Mouse (Mus musculus): ENCODE measurements at regions not wholly inside any gene's neighbourhood (a gene's known extent, or its start where the extent isn't known, plus 50 kb on each side); places are given as distances from the start of the nearest gene placed in this dataset.

DNA sequence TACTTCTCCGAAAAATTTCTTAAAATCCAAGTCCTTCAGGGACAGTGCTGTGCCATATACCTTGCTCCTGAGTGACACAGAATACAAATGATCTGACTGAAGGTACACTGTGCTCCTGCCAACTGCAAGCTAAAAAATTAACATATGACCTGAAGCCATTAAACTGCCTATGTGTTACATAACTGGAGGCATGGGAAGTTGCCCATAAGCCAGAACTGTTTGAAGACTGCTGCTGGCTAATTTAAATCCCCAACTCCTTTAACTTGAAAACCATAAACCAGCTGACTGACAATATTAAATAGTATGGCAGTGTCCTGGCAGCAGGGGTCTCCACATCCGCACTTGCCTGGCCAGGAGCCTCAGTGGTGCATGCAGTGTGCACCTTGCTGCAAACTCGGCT is 68.9 kb upstream of the Ak4 start:
- H3K36me3 ChIP-seq (ENCODE audit: control insufficient read depth, insufficient read depth, low read length), result peaks cover 23% of the 10 kb centered on the region
- no peak overlapping the region for H3K9ac ChIP-seq (replicated peaks; ENCODE audit: low read length)
- no peak for ATAC-seq (ENCODE audit: low FRiP score, low TSS enrichment)
- no peak overlapping the region for H3K27ac ChIP-seq (replicated peaks; ENCODE audit: low read depth, low read length)
- H3K9me3 ChIP-seq (ENCODE audit: control insufficient read depth, low read length), result no peaks in the 10 kb centered on the region
- no peak overlapping the region for H3K4me3 ChIP-seq (replicated peaks; ENCODE audit: low read depth, low read length)
- H3K4me1 ChIP-seq (ENCODE audit: control insufficient read depth, insufficient read depth, low read length), result peaks cover 16% of the 10 kb centered on the region
- no peak overlapping the region for H3K4me2 ChIP-seq (ENCODE audit: low read length)
- 89% methylated on average over 3 of the region's 3 CpGs for WGBS
- DNase-seq, result no peak
- H3K27me3 ChIP-seq (ENCODE audit: control insufficient read depth, insufficient read depth, low read length), result no peaks in the 10 kb centered on the region

- WGBS, result 22% methylated on average over 4 of the region's 4 CpGs
- DNase-seq, result peak; percentile 86
Observed at GRCm38 (mm10) chr4:101349413-101349812, 69.7 kb upstream of the Ak4 start.

DNA sequence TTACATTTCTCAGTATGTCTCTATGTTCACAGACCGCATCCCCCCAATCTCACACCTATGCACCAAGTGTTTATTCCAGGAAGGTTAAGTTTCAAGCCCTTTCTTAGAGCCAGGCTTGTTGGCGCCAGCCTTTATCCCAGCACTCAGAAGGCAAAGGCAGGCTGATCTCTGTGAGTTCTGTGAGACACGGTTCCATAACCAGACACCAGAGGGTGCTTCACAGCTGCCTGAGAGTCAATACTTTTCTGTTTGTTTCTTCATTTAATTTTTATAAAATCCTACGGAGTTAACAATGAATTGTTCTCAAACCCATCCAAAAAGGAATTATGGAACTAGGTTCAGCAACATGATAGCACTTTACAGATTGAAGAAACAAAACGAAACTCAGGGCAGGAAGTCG is 71.8 kb upstream of the Ak4 start:
- H3K27ac ChIP-seq (replicated peaks; ENCODE audit: low read depth, low read length), result no peak overlapping the region
- peak; percentile 12 for DNase-seq
- whole genome bisulfite sequencing, result 86% methylated on average over 6 of the region's 6 CpGs

More at GRCm38 (mm10) chr4:101349413-101349812, 69.7 kb upstream of the Ak4 start:
- Histone ChIP-seq H3K9me3 (ENCODE audit: control insufficient read depth, low read length) (no peaks in the 10 kb centered on the region), H3K4me3 (replicated peaks; ENCODE audit: low read depth, low read length) (no peak overlapping the region), H3K9ac (replicated peaks; ENCODE audit: low read length) (no peak overlapping the region), H3K36me3 (ENCODE audit: control insufficient read depth, insufficient read depth, low read length) (peaks cover 25% of the 10 kb centered on the region), H3K27ac (replicated peaks; ENCODE audit: low read depth, low read length) (no peak overlapping the region), H3K27me3 (ENCODE audit: control insufficient read depth, insufficient read depth, low read length) (no peaks in the 10 kb centered on the region), H3K4me1 (ENCODE audit: control insufficient read depth, insufficient read depth, low read length) (peaks cover 14% of the 10 kb centered on the region), H3K4me2 (ENCODE audit: low read length) (no peak overlapping the region)
- ATAC-seq (ENCODE audit: low FRiP score, low TSS enrichment), result no peak

GRCm38 (mm10) chr4:101342071-101342762 is 76.9 kb upstream of the Ak4 start:
- H3K4me2 ChIP-seq (ENCODE audit: low read length), result no peak overlapping the region
- no peak overlapping the region for H3K4me3 ChIP-seq (replicated peaks; ENCODE audit: low read depth, low read length)
- no peaks in the 10 kb centered on the region for H3K4me1 ChIP-seq (ENCODE audit: control insufficient read depth, insufficient read depth, low read length)
- H3K27me3 ChIP-seq (ENCODE audit: control insufficient read depth, insufficient read depth, low read length), result no peaks in the 10 kb centered on the region
- DNase-seq (no peak), ATAC-seq (ENCODE audit: low FRiP score, low TSS enrichment) (no peak)
- H3K36me3 ChIP-seq (ENCODE audit: control insufficient read depth, insufficient read depth, low read length), result peaks cover 32% of the 10 kb centered on the region
- no peak overlapping the region for H3K9ac ChIP-seq (replicated peaks; ENCODE audit: low read length)
- H3K9me3 ChIP-seq (ENCODE audit: control insufficient read depth, low read length), result no peaks in the 10 kb centered on the region
- 96% methylated on average over 8 of the region's 8 CpGs for WGBS
- no peak overlapping the region for H3K27ac ChIP-seq (replicated peaks; ENCODE audit: low read depth, low read length)

More for the DNA sequence above, 71.8 kb upstream of the Ak4 start:
- Histone ChIP-seq H3K4me2 (ENCODE audit: low read length) (no peak overlapping the region), H3K36me3 (ENCODE audit: control insufficient read depth, insufficient read depth, low read length) (peaks cover 35% of the 10 kb centered on the region), H3K4me3 (replicated peaks; ENCODE audit: low read depth, low read length) (no peak overlapping the region), H3K27me3 (ENCODE audit: control insufficient read depth, insufficient read depth, low read length) (no peaks in the 10 kb centered on the region), H3K9ac (replicated peaks; ENCODE audit: low read length) (no peak overlapping the region), H3K9me3 (ENCODE audit: control insufficient read depth, low read length) (no peaks in the 10 kb centered on the region), H3K4me1 (ENCODE audit: control insufficient read depth, insufficient read depth, low read length) (no peaks in the 10 kb centered on the region)
- ATAC-seq (ENCODE audit: low FRiP score, low TSS enrichment), result no peak

DNA sequence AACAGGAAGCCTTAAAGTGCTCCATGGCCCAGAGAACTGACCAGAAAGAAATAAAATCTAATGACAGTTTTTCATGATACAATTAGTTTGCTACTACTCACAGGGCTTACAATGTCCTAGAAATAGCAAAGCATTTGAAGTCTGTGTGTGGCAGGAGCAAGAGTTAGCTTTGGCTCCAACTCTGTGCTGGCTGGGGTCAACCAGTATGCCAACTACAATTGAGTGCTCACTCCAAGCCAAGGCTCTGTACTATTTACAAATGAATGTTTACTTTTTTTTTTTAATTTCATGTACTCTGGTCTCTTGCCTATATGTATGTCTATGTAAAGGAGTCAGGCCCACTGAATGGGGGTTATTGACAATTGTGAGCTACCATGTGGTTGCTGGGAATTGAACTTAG is 75.7 kb upstream of the Jak1 start:
- Histone ChIP-seq H3K27me3 (ENCODE audit: control insufficient read depth, insufficient read depth, low read length) (no peaks in the 10 kb centered on the region), H3K4me2 (ENCODE audit: low read length) (no peak overlapping the region), H3K9me3 (ENCODE audit: control insufficient read depth, low read length) (no peaks in the 10 kb centered on the region), H3K36me3 (ENCODE audit: control insufficient read depth, insufficient read depth, low read length) (peaks cover 19% of the 10 kb centered on the region), H3K4me3 (replicated peaks; ENCODE audit: low read depth, low read length) (no peak overlapping the region), H3K27ac (replicated peaks; ENCODE audit: low read depth, low read length) (no peak overlapping the region), H3K4me1 (ENCODE audit: control insufficient read depth, insufficient read depth, low read length) (no peaks in the 10 kb centered on the region), H3K9ac (replicated peaks; ENCODE audit: low read length) (no peak overlapping the region)
- DNase-seq (no peak), ATAC-seq (ENCODE audit: low FRiP score, low TSS enrichment) (no peak)

- no peak overlapping the region for H3K4me3 ChIP-seq (replicated peaks; ENCODE audit: low read depth, low read length)
- H3K9ac ChIP-seq (replicated peaks; ENCODE audit: low read length), result no peak overlapping the region
- no peaks in the 10 kb centered on the region for H3K9me3 ChIP-seq (ENCODE audit: control insufficient read depth, low read length)
- H3K4me1 ChIP-seq (ENCODE audit: control insufficient read depth, insufficient read depth, low read length), result no peaks in the 10 kb centered on the region
- no peak overlapping the region for H3K4me2 ChIP-seq (ENCODE audit: low read length)
- H3K36me3 ChIP-seq (ENCODE audit: control insufficient read depth, insufficient read depth, low read length), result peaks cover 4% of the 10 kb centered on the region; the same call in 1 of the 2 replicates
- no peaks in the 10 kb centered on the region for H3K27me3 ChIP-seq (ENCODE audit: control insufficient read depth, insufficient read depth, low read length)
- H3K27ac ChIP-seq (replicated peaks; ENCODE audit: low read depth, low read length), result no peak overlapping the region
- no peak for ATAC-seq (ENCODE audit: low FRiP score, low TSS enrichment)
- no peak for DNase-seq
Observed at GRCm38 (mm10) chr4:101338211-101338610, 73.1 kb upstream of the Jak1 start.

DNA sequence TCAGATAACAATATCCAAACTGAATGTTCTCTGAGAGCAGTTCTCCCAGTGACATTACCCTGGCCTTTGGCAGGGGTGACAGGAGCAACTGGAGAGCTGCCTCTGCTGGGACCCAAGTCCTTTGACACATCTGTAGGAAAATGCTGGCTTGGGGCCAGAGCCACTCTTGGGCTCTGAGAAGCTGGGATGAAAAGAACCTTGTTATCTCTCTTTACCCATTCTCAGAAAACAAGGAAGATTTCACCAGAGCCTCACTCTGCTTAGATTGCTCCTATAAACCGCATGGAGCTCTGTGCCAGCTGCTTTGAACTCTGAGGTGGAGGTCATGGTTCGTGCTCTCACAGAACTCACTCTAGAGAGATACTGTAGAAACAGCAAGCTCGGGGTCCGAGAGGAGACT is 71.7 kb upstream of the Jak1 start:
- H3K9ac ChIP-seq (replicated peaks; ENCODE audit: low read length), result no peak overlapping the region
- H3K9me3 ChIP-seq (ENCODE audit: control insufficient read depth, low read length), result no peaks in the 10 kb centered on the region
- no peaks in the 10 kb centered on the region for H3K27me3 ChIP-seq (ENCODE audit: control insufficient read depth, insufficient read depth, low read length)
- no peaks in the 10 kb centered on the region for H3K4me1 ChIP-seq (ENCODE audit: control insufficient read depth, insufficient read depth, low read length)
- ATAC-seq (ENCODE audit: low FRiP score, low TSS enrichment) (no peak), DNase-seq (no peak)
- no peak overlapping the region for H3K27ac ChIP-seq (replicated peaks; ENCODE audit: low read depth, low read length)
- no peaks in the 10 kb centered on the region for H3K36me3 ChIP-seq (ENCODE audit: control insufficient read depth, insufficient read depth, low read length)
- no peak overlapping the region for H3K4me2 ChIP-seq (ENCODE audit: low read length)
- H3K4me3 ChIP-seq (replicated peaks; ENCODE audit: low read depth, low read length), result no peak overlapping the region
- 76% methylated on average over 4 of the region's 4 CpGs for WGBS

GRCm38 (mm10) chr4:101336371-101336770 is 71.3 kb upstream of the Jak1 start:
- ATAC-seq (ENCODE audit: low FRiP score, low TSS enrichment), result no peak

GRCm38 (mm10) chr4:101333868-101334267 is 68.8 kb upstream of the Jak1 start:
- Histone ChIP-seq H3K27me3 (ENCODE audit: control insufficient read depth, insufficient read depth, low read length) (no peaks in the 10 kb centered on the region), H3K4me1 (ENCODE audit: control insufficient read depth, insufficient read depth, low read length) (no peaks in the 10 kb centered on the region), H3K9me3 (ENCODE audit: control insufficient read depth, low read length) (no peaks in the 10 kb centered on the region), H3K4me2 (ENCODE audit: low read length) (no peak overlapping the region), H3K4me3 (replicated peaks; ENCODE audit: low read depth, low read length) (no peak overlapping the region), H3K36me3 (ENCODE audit: control insufficient read depth, insufficient read depth, low read length) (no peaks in the 10 kb centered on the region), H3K27ac (replicated peaks; ENCODE audit: low read depth, low read length) (no peak overlapping the region), H3K9ac (replicated peaks; ENCODE audit: low read length) (no peak overlapping the region)
- 95% methylated on average over 10 of the region's 10 CpGs for WGBS
- ATAC-seq (ENCODE audit: low FRiP score, low TSS enrichment) (no peak), DNase-seq (no peak)

More at GRCm38 (mm10) chr4:101336371-101336770, 71.3 kb upstream of the Jak1 start:
- Histone ChIP-seq H3K27ac (replicated peaks; ENCODE audit: low read depth, low read length) (no peak overlapping the region), H3K4me2 (ENCODE audit: low read length) (no peak overlapping the region), H3K4me3 (replicated peaks; ENCODE audit: low read depth, low read length) (no peak overlapping the region), H3K4me1 (ENCODE audit: control insufficient read depth, insufficient read depth, low read length) (no peaks in the 10 kb centered on the region), H3K27me3 (ENCODE audit: control insufficient read depth, insufficient read depth, low read length) (no peaks in the 10 kb centered on the region), H3K9me3 (ENCODE audit: control insufficient read depth, low read length) (no peaks in the 10 kb centered on the region), H3K9ac (replicated peaks; ENCODE audit: low read length) (no peak overlapping the region), H3K36me3 (ENCODE audit: control insufficient read depth, insufficient read depth, low read length) (no peaks in the 10 kb centered on the region)
- no peak for DNase-seq
